Mouse (Mus musculus): ENCODE data around the gene Nek10. TPM values are rescaled to one million over a fixed set of nuclear protein-coding genes. Genes with fewer than 3 reads are reported as not detected.
A peak's percentile ranks its signal among the peaks of the same experiment; 100 is the strongest.
"Not testable (repeated sequence)": the region's sequence is repeated elsewhere in the genome, so short reads cannot be mapped to it uniquely, and the experiment has no call there.

Gene Nek10
- polyA plus RNA-seq, 1 experiment from 2014 or later = 0.14 TPM

GRCm38 (mm10) chr14:14959780-14960440 lies 156.7 kb downstream of the Nek10 start:
- Histone ChIP-seq H3K4me1 (peaks cover 15% of the 10 kb centered on the region), H3K9ac (no peak overlapping the region), H3K27ac (peak overlapping the region; percentile 83), H3K36me3 (replicated peaks) (no peaks in the 10 kb centered on the region), H3K27me3 (replicated peaks) (no peaks in the 10 kb centered on the region), H3K9me3 (no peaks in the 10 kb centered on the region), H3K4me2 (no peak overlapping the region), H3K4me3 (no peak overlapping the region)
- WGBS = 84% methylated on average over 2 of the region's 2 CpGs
- ATAC-seq (replicated peaks) = peak; percentile 95

- H3K9me3 ChIP-seq = no peaks in the 10 kb centered on the region
- H3K27ac ChIP-seq = peak overlapping the region; percentile 83
- H3K4me1 ChIP-seq = peaks cover 15% of the 10 kb centered on the region
- peak; percentile 68 for ATAC-seq (replicated peaks)
- no peak overlapping the region for H3K4me3 ChIP-seq
- no peaks in the 10 kb centered on the region for H3K27me3 ChIP-seq (replicated peaks)
- 47% methylated on average over 2 of the region's 2 CpGs for WGBS
- H3K9ac ChIP-seq = no peak overlapping the region
- no peak overlapping the region for H3K4me2 ChIP-seq
- no peaks in the 10 kb centered on the region for H3K36me3 ChIP-seq (replicated peaks)
These were observed 157.3 kb downstream of the Nek10 start for GRCm38 (mm10) chr14:14960441-14960988.

- ATAC-seq (replicated peaks) = no peak
These were observed 167.4 kb downstream of the Nek10 start for GRCm38 (mm10) chr14:14970633-14971032.

GRCm38 (mm10) chr14:14971056-14971455 lies 167.8 kb downstream of the Nek10 start:
- Histone ChIP-seq H3K4me2 (no peak overlapping the region), H3K36me3 (replicated peaks) (no peaks in the 10 kb centered on the region), H3K4me1 (no peaks in the 10 kb centered on the region), H3K27ac (no peak overlapping the region), H3K9ac (no peak overlapping the region), H3K27me3 (replicated peaks) (no peaks in the 10 kb centered on the region), H3K4me3 (no peak overlapping the region), H3K9me3 (no peaks in the 10 kb centered on the region)
- no peak for ATAC-seq (replicated peaks)
- 72% methylated on average over 4 of the region's 4 CpGs for WGBS

More at GRCm38 (mm10) chr14:14970633-14971032, 167.4 kb downstream of the Nek10 start:
- Histone ChIP-seq H3K4me2 (no peak overlapping the region), H3K9ac (no peak overlapping the region), H3K27ac (no peak overlapping the region), H3K9me3 (no peaks in the 10 kb centered on the region), H3K4me3 (no peak overlapping the region), H3K36me3 (replicated peaks) (no peaks in the 10 kb centered on the region), H3K4me1 (no peaks in the 10 kb centered on the region), H3K27me3 (replicated peaks) (no peaks in the 10 kb centered on the region)
- 74% methylated on average over 2 of the region's 2 CpGs for WGBS

GRCm38 (mm10) chr14:14974156-14974555 lies 170.9 kb downstream of the Nek10 start:
- H3K4me3 ChIP-seq = no peak overlapping the region
- ATAC-seq (replicated peaks) = no peak
- H3K4me1 ChIP-seq = no peaks in the 10 kb centered on the region
- no peaks in the 10 kb centered on the region for H3K9me3 ChIP-seq
- H3K4me2 ChIP-seq = no peak overlapping the region
- H3K27ac ChIP-seq = no peak overlapping the region
- H3K36me3 ChIP-seq (replicated peaks) = no peaks in the 10 kb centered on the region
- 66% methylated on average over 1 of the region's 1 CpGs for WGBS
- H3K27me3 ChIP-seq (replicated peaks) = no peaks in the 10 kb centered on the region
- H3K9ac ChIP-seq = no peak overlapping the region

- not testable (repeated sequence) for H3K36me3 ChIP-seq (replicated peaks); H3K4me1 ChIP-seq; H3K9ac ChIP-seq; ATAC-seq (replicated peaks); H3K9me3 ChIP-seq; H3K4me2 ChIP-seq; H3K4me3 ChIP-seq; H3K27me3 ChIP-seq (replicated peaks); H3K27ac ChIP-seq
- WGBS = 39% methylated on average over 1 of the region's 1 CpGs
These were observed 180.9 kb downstream of the Nek10 start for GRCm38 (mm10) chr14:14984106-14984505.

GRCm38 (mm10) chr14:14984710-14985647 lies 181.8 kb downstream of the Nek10 start:
- H3K9me3 ChIP-seq = no peaks in the 10 kb centered on the region
- H3K9ac ChIP-seq = no peak overlapping the region
- no peaks in the 10 kb centered on the region for H3K4me1 ChIP-seq
- no peak overlapping the region for H3K4me2 ChIP-seq
- H3K36me3 ChIP-seq (replicated peaks) = no peaks in the 10 kb centered on the region
- no peak overlapping the region for H3K4me3 ChIP-seq
- 46% methylated on average over 11 of the region's 11 CpGs for WGBS
- no peaks in the 10 kb centered on the region for H3K27me3 ChIP-seq (replicated peaks)
- ATAC-seq (replicated peaks) = peak; percentile 86
- H3K27ac ChIP-seq = no peak overlapping the region

- H3K36me3 ChIP-seq (replicated peaks) = no peaks in the 10 kb centered on the region
- WGBS = 60% methylated on average over 1 of the region's 1 CpGs
These were observed 184.2 kb downstream of the Nek10 start for GRCm38 (mm10) chr14:14987403-14987802.

GRCm38 (mm10) chr14:14991642-14992041 lies 188.4 kb downstream of the Nek10 start:
- H3K36me3 ChIP-seq (replicated peaks) = no peaks in the 10 kb centered on the region
- H3K9ac ChIP-seq = no peak overlapping the region
- no peak overlapping the region for H3K27ac ChIP-seq
- no peak for ATAC-seq (replicated peaks)
- no peaks in the 10 kb centered on the region for H3K9me3 ChIP-seq
- WGBS = 84% methylated on average over 2 of the region's 2 CpGs
- no peaks in the 10 kb centered on the region for H3K27me3 ChIP-seq (replicated peaks)
- no peak overlapping the region for H3K4me3 ChIP-seq
- H3K4me1 ChIP-seq = no peaks in the 10 kb centered on the region
- H3K4me2 ChIP-seq = no peak overlapping the region

More at GRCm38 (mm10) chr14:14987403-14987802, 184.2 kb downstream of the Nek10 start:
- no peak overlapping the region for H3K4me2 ChIP-seq
- H3K9ac ChIP-seq = no peak overlapping the region
- H3K27me3 ChIP-seq (replicated peaks) = no peaks in the 10 kb centered on the region
- ATAC-seq (replicated peaks) = no peak
- H3K4me3 ChIP-seq = no peak overlapping the region
- H3K27ac ChIP-seq = no peak overlapping the region
- H3K4me1 ChIP-seq = no peaks in the 10 kb centered on the region
- no peaks in the 10 kb centered on the region for H3K9me3 ChIP-seq

GRCm38 (mm10) chr14:15011408-15011807 lies 208.2 kb downstream of the Nek10 start:
- no peaks in the 10 kb centered on the region for H3K9me3 ChIP-seq
- no peaks in the 10 kb centered on the region for H3K27me3 ChIP-seq (replicated peaks)
- 75% methylated on average over 4 of the region's 4 CpGs for WGBS
- no peak for ATAC-seq (replicated peaks)
- no peak overlapping the region for H3K4me3 ChIP-seq
- H3K36me3 ChIP-seq (replicated peaks) = no peaks in the 10 kb centered on the region
- peak overlapping the region; percentile 41 for H3K27ac ChIP-seq
- H3K9ac ChIP-seq = no peak overlapping the region
- no peaks in the 10 kb centered on the region for H3K4me1 ChIP-seq
- no peak overlapping the region for H3K4me2 ChIP-seq

- Histone ChIP-seq H3K27me3 (replicated peaks) (no peaks in the 10 kb centered on the region), H3K36me3 (replicated peaks) (no peaks in the 10 kb centered on the region), H3K9me3 (no peaks in the 10 kb centered on the region), H3K4me1 (no peaks in the 10 kb centered on the region), H3K9ac (no peak overlapping the region), H3K27ac (no peak overlapping the region), H3K4me2 (no peak overlapping the region), H3K4me3 (no peak overlapping the region)
- WGBS = 86% methylated on average over 2 of the region's 2 CpGs
- no peak for ATAC-seq (replicated peaks)
These were observed 211.6 kb downstream of the Nek10 start for GRCm38 (mm10) chr14:15014799-15015198.

- not testable (repeated sequence) for H3K4me2 ChIP-seq; H3K27me3 ChIP-seq (replicated peaks); ATAC-seq (replicated peaks); H3K4me1 ChIP-seq; H3K9ac ChIP-seq; H3K4me3 ChIP-seq; H3K27ac ChIP-seq; H3K9me3 ChIP-seq; H3K36me3 ChIP-seq (replicated peaks)
- 93% methylated on average over 4 of the region's 4 CpGs for whole genome bisulfite sequencing
These were observed 227.4 kb downstream of the Nek10 start for GRCm38 (mm10) chr14:15030626-15031025.
